Mouse (Mus musculus) limb, embryonic 15.5 days (tissue): Measurements from ENCODE around the gene Lima1. TPM values are rescaled to one million over a fixed set of nuclear protein-coding genes. Genes with fewer than 3 reads are reported as not detected.

Experiments
- polyA plus RNA-seq: library from polyadenylated mRNA; unstranded; fragments of >200 nt; fragmentation: Nextera tagmentation; extraction: Ambion mirVana; gene quantifications from 2 replicates; pipeline ENCODE4 v1.2.1, GENCODE M21; 2015

The Lima1 gene
- polyA plus RNA-seq, 1 experiment from 2014 or later, result 91.6 TPM

Other genes with a start within 250 kb of the Lima1 start
- gene Racgap1, start 223.8 kb downstream of the Lima1 start, polyA plus RNA-seq, result 105 and 106 TPM in 2 replicates
- gene Asic1, start 205.1 kb downstream of the Lima1 start, polyA plus RNA-seq, result 1.2 and 2.2 TPM in 2 replicates
- 25.0 and 29.9 TPM in 2 replicates for gene Smarcd1, start 173.3 kb downstream of the Lima1 start, polyA plus RNA-seq
- not detected in 2 replicates for gene Gm17349, start 170.0 kb downstream of the Lima1 start, polyA plus RNA-seq
- 0.42 and 4.3 TPM in 2 replicates for gene Gpd1, start 157.9 kb downstream of the Lima1 start, polyA plus RNA-seq
- 162 and 175 TPM in 2 replicates for gene Cox14, start 149.8 kb downstream of the Lima1 start, polyA plus RNA-seq
- 83.6 and 84.8 TPM in 2 replicates for gene Cers5, start 102.6 kb downstream of the Lima1 start, polyA plus RNA-seq
- 0.10 TPM in 1 of 2 replicates, not detected in the other for gene Fam186a, start 91.6 kb upstream of the Lima1 start, polyA plus RNA-seq
- gene Larp4, start 94.6 kb upstream of the Lima1 start, polyA plus RNA-seq, result 26.3 and 27.2 TPM in 2 replicates
- 9.8 and 11.3 TPM in 2 replicates for gene Dip2b, start 163.2 kb upstream of the Lima1 start, polyA plus RNA-seq